Mouse (Mus musculus): ENCODE measurements around the gene Cib1.

DNA sequence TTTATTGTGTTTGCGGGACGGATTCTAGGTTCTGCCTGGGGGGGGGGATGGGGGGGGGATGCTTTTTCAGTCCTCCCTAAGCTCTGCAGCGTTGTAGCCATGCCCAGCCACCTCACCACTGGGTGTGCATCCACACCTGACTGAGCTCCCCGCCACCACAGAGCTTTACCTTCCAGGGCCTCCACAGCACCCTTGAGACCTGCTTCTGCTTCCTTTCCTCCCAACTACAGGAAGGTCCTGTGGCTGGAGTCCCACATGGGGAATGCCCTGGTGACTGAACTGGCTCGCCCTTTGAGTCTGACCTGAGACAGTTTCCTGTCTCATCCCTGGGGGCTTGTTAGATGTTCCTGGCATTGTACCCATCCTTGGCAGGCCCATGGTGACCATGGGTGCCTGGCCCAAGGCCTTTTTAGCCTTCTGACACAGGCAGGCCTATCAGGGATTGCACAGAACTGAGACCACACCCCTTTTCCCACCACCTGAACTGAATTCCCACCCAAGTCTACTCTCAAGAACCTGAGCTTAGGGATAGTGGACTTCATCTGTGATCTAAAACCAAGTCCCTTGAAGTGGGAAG is 31.6 kb downstream of the Cib1 start:
- TF ChIP-seq CTCF (conservative IDR thresholded peaks at IDR 0.05; ENCODE audit: low read length) (no peak), NANOG (IDR thresholded peaks at IDR 0.05; ENCODE audit: borderline replicate concordance, low read length) (no peak)
